Comparison of ENCODE assay signal across 22 mouse cellular contexts in genomic region chr1:34873551-34873950, GRCm38 (mm10).
"Had no signal": no experiment of that assay in that cellular context is flagged by ENCODE, and none has a peak within 500 bp of the region (broad histone marks: within the 10 kb centered on the region; RNA-seq: fewer than 3 reads in every experiment).

No protein-coding gene starts in this region.

- H3K4me3 ChIP-seq: layer of hippocampus, adult 2 months; limb, embryonic 10.5 days; limb, embryonic 13.5 days; lung, embryonic 15.5 days; midbrain, embryonic 15.5 days; neural tube, embryonic 12.5 days; neural tube, embryonic 15.5 days had no signal

- ATAC-seq: intestine, postnatal 0 days; liver, postnatal 0 days; midbrain, embryonic 15.5 days had no signal

- H3K4me2 ChIP-seq: limb, embryonic 13.5 days; lung, embryonic 15.5 days; midbrain, embryonic 11.5 days; midbrain, embryonic 15.5 days; neural tube, embryonic 12.5 days; neural tube, embryonic 15.5 days had no signal

- H3K27ac ChIP-seq: kidney, postnatal 0 days; layer of hippocampus, adult 2 months; limb, embryonic 10.5 days; limb, embryonic 13.5 days; liver, embryonic 14.5 days; lung, embryonic 15.5 days; midbrain, embryonic 15.5 days; neural tube, embryonic 12.5 days; neural tube, embryonic 15.5 days; stomach, postnatal 0 days had no signal

- H3K9me3 ChIP-seq: limb, embryonic 10.5 days; limb, embryonic 13.5 days; lung, embryonic 15.5 days; midbrain, embryonic 15.5 days; neural tube, embryonic 12.5 days; neural tube, embryonic 15.5 days had no signal

- DNase-seq: kidney, adult 2 months; kidney, postnatal 25 days; layer of hippocampus, adult 9-11 months; liver, postnatal 0 days; lung, postnatal 10 days; right cerebral cortex, adult 18-20 months; right cerebral cortex, postnatal 14 days; right cerebral cortex, postnatal 4 days; thymus, adult 18-20 months; thymus, postnatal 36 days had no signal

- H3K4me1 ChIP-seq: limb, embryonic 10.5 days; limb, embryonic 13.5 days; lung, embryonic 15.5 days; midbrain, embryonic 15.5 days; neural tube, embryonic 12.5 days; neural tube, embryonic 15.5 days had no signal

- H3K36me3 ChIP-seq: lung, embryonic 15.5 days had no signal

- H3K9ac ChIP-seq: limb, embryonic 13.5 days; liver, embryonic 14.5 days; liver, postnatal 0 days; lung, embryonic 15.5 days; midbrain, embryonic 15.5 days; neural tube, embryonic 12.5 days; neural tube, embryonic 15.5 days had no signal

- H3K27me3 ChIP-seq: limb, embryonic 13.5 days; lung, embryonic 15.5 days; midbrain, embryonic 15.5 days; neural tube, embryonic 12.5 days; neural tube, embryonic 15.5 days had no signal
